In the genomic region with DNA sequence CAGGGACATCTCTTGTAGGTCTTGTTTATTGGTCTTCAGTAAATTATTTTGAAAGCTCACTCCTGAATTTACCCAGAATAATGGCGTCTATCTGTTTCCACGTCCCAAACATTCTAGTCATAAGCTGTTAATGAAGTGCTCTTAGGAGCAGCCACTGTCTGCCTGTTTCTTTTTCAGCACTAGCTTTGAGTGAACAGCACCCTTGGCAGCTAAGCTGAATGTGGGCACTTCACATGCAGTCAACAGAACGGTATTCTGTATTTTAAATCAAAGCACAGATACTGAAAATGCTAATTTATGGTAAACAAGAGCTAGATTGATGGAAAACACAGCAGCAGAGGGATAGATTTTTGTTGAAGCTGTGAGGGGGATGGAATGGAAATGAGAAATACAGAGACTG, we compare ENCODE assay signal across 10 mouse cellular contexts.
A peak's percentile ranks its signal among the peaks of the same experiment; 100 is the strongest.
DNase-seq lines count a peak whose midpoint lies in the region; TF ChIP-seq lines count a peak whose summit lies in the region.
"Had no signal": no experiment of that assay in that cellular context is flagged by ENCODE, and none has a peak within 500 bp of the region (broad histone marks: within the 10 kb centered on the region; RNA-seq: fewer than 3 reads in every experiment).

No protein-coding gene starts in this region.

- no peaks in the 10 kb centered on the region for H3K36me3 ChIP-seq in ES-E14 (ENCODE audit: control insufficient read depth, insufficient read depth, low read length, poor library complexity, severe bottlenecking)
- H3K36me3 ChIP-seq in embryonic facial prominence, embryonic 10.5 days (replicated peaks) = no peaks in the 10 kb centered on the region
- no peaks in the 10 kb centered on the region for H3K36me3 ChIP-seq in heart, embryonic 10.5 days

- no peak overlapping the region for H3K9ac ChIP-seq in ES-E14 (ENCODE audit: insufficient read depth, low read depth, low read length, poor library complexity, severe bottlenecking)

- no peaks in the 10 kb centered on the region for H3K4me1 ChIP-seq in ES-E14 (ENCODE audit: control insufficient read depth in 2 of 2, insufficient read depth in 2 of 2, low read length in 2 of 2, poor library complexity in 1 of 2)
- H3K4me1 ChIP-seq in embryonic facial prominence, embryonic 10.5 days = no peaks in the 10 kb centered on the region
- no peaks in the 10 kb centered on the region for H3K4me1 ChIP-seq in heart, embryonic 10.5 days

- WGBS in embryonic facial prominence, embryonic 10.5 days = 48% methylated on average over 3 of the region's 3 CpGs
- WGBS in heart, embryonic 10.5 days = 30% methylated on average over 3 of the region's 3 CpGs

- peak; percentile 19 for DNase-seq in adrenal gland, postnatal 14 days
- no peak for DNase-seq in adrenal gland, adult 8-10 months
- peak; percentile 1 for DNase-seq in layer of hippocampus, adult 9-10 months (ENCODE audit: low spot score)
- DNase-seq in layer of hippocampus, postnatal 25 days (ENCODE audit: extremely low spot score in 1 of 2, low spot score in 1 of 2) = no peak
- DNase-seq in ES-E14 (ENCODE audit: low read depth, low spot score) = peak; percentile 4
- DNase-seq in embryonic facial prominence, embryonic 10.5 days (ENCODE audit: low spot score) = peak; percentile 19
- no peak for DNase-seq in thymus, postnatal 25 days
- no peak for DNase-seq in heart, embryonic 10.5 days (ENCODE audit: low spot score)
- DNase-seq: lung, adult 18-20 months; thymus, postnatal 36 days had no signal

- H3K4me3 ChIP-seq in ES-E14 (ENCODE audit: insufficient read depth in 1 of 2, low read depth in 1 of 2, low read length in 2 of 2, poor library complexity in 1 of 2, severe bottlenecking in 1 of 2) = no peak overlapping the region
- no peak overlapping the region for H3K4me3 ChIP-seq in embryonic facial prominence, embryonic 10.5 days
- no peak overlapping the region for H3K4me3 ChIP-seq in heart, embryonic 10.5 days

- no peaks in the 10 kb centered on the region for H3K9me3 ChIP-seq in ES-E14 (ENCODE audit: control insufficient read depth, insufficient read depth, low read depth, low read length)
- no peaks in the 10 kb centered on the region for H3K9me3 ChIP-seq in embryonic facial prominence, embryonic 10.5 days
- no peaks in the 10 kb centered on the region for H3K9me3 ChIP-seq in heart, embryonic 10.5 days

- in situ Hi-C loops in ES-E14 (cut with MboI; ENCODE audit: low sequenced_read_pairs in 2 of 2, unreplicated experiment in 2 of 2) = no loop called here

- H3K27me3 ChIP-seq in embryonic facial prominence, embryonic 10.5 days (replicated peaks; ENCODE audit: low read depth, poor library complexity, severe bottlenecking) = no peaks in the 10 kb centered on the region
- no peaks in the 10 kb centered on the region for H3K27me3 ChIP-seq in heart, embryonic 10.5 days (ENCODE audit: insufficient read depth, poor library complexity, severe bottlenecking)

- H3K27ac ChIP-seq in ES-E14 (ENCODE audit: insufficient read depth, low read depth, low read length, poor library complexity, severe bottlenecking) = no peak overlapping the region
- no peak overlapping the region for H3K27ac ChIP-seq in embryonic facial prominence, embryonic 10.5 days (replicated peaks)
- H3K27ac ChIP-seq in heart, embryonic 10.5 days = no peak overlapping the region

TF ChIP-seq in ES-E14, 5 proteins besides CTCF, POLR2A, EP300 and RAD21:
- TF ChIP-seq ZNF384 (IDR thresholded peaks at IDR 0.05; ENCODE audit: low read depth, low read length) (no peak), ZC3H11A (IDR thresholded peaks at IDR 0.05; ENCODE audit: borderline replicate concordance, low read depth, low read length) (no peak), CHD2 (IDR thresholded peaks at IDR 0.05; ENCODE audit: low read depth, low read length) (no peak), MAFK (IDR thresholded peaks at IDR 0.05; ENCODE audit: insufficient read depth, low read depth, low read length) (no peak), HCFC1 (IDR thresholded peaks at IDR 0.05; ENCODE audit: borderline replicate concordance, insufficient read depth, low read length) (no peak)

Comparison
In these comparisons a context has a peak if more than half of its experiments do, and no peak if none do; other contexts are left out.
1. DNase-seq: peak in adrenal gland, postnatal 14 days (single experiment), layer of hippocampus, adult 9-10 months (single experiment), ES-E14 (single experiment) and embryonic facial prominence, embryonic 10.5 days (single experiment); none in adrenal gland, adult 8-10 months (single experiment), layer of hippocampus, postnatal 25 days (0 of 2), thymus, postnatal 25 days (single experiment) and heart, embryonic 10.5 days (single experiment).